Mouse (Mus musculus) myocyte (in vitro differentiated cells): ENCODE results near the gene Cacng8.

ENCODE experiments used
- CEBPB ChIP-seq: IDR thresholded peaks from 2 replicates; pipeline ENCODE4 v1.6.1; 2011; ENCODE audit warnings: mild to moderate bottlenecking, moderate library complexity; ENCODE audit not compliant: poor library complexity, insufficient read depth, severe bottlenecking
- E2F4 ChIP-seq: IDR thresholded peaks from one replicate; pipeline ENCODE4 v1.6.1; 2011; ENCODE audit warnings: mild to moderate bottlenecking, control low read depth, moderate library complexity; ENCODE audit not compliant: insufficient read depth
- MAX ChIP-seq: IDR thresholded peaks from one replicate; pipeline ENCODE4 v1.6.1; 2011; ENCODE audit warnings: low read depth, mild to moderate bottlenecking, control low read depth
- MYOD1 ChIP-seq, 3 experiments: IDR thresholded peaks; one replicate each; pipeline ENCODE4 v1.6.1; 2011; ENCODE audit warnings: control low read depth in 2 of 3, low read depth in 2 of 3, mild to moderate bottlenecking in 2 of 3, moderate library complexity in 1 of 3; ENCODE audit not compliant: insufficient read length in 2 of 3, control insufficient read depth in 1 of 3
- MYOG ChIP-seq, 3 experiments: IDR thresholded peaks; one replicate each; pipeline ENCODE4 v1.6.1; 2011; ENCODE audit warnings: control low read depth in 2 of 3, low read depth in 2 of 3, mild to moderate bottlenecking in 2 of 3; ENCODE audit not compliant: insufficient read length in 2 of 3, control insufficient read depth in 1 of 3, insufficient read depth in 1 of 3
- POLR2A ChIP-seq: IDR thresholded peaks from one replicate; pipeline ENCODE4 v1.6.1; 2011; ENCODE audit warnings: low read depth, mild to moderate bottlenecking, control low read depth, moderate library complexity; ENCODE audit not compliant: insufficient read length
- POLR2AphosphoS2 ChIP-seq: IDR thresholded peaks from one replicate; pipeline ENCODE4 v1.6.1; 2011; ENCODE audit warnings: low read depth, control low read depth; ENCODE audit not compliant: insufficient read length
- REST ChIP-seq: IDR thresholded peaks from one replicate; pipeline ENCODE4 v1.6.1; 2011; ENCODE audit warnings: mild to moderate bottlenecking, control low read depth, moderate library complexity; ENCODE audit not compliant: insufficient read depth, insufficient read length
- SRF ChIP-seq: IDR thresholded peaks from one replicate; pipeline ENCODE4 v1.6.1; 2011; ENCODE audit warnings: low read depth; ENCODE audit not compliant: control insufficient read depth, insufficient read length
- TCF12 ChIP-seq: IDR thresholded peaks from one replicate; pipeline ENCODE4 v1.6.1; 2011; ENCODE audit warnings: mild to moderate bottlenecking, control low read depth; ENCODE audit not compliant: poor library complexity, insufficient read depth, severe bottlenecking
- TCF3 ChIP-seq: IDR thresholded peaks from one replicate; pipeline ENCODE4 v1.6.1; 2011; ENCODE audit warnings: low read depth, control low read depth; ENCODE audit not compliant: insufficient read length
- USF1 ChIP-seq: IDR thresholded peaks from one replicate; pipeline ENCODE4 v1.6.1; 2011; ENCODE audit warnings: low read depth, mild to moderate bottlenecking, control low read depth, moderate library complexity

DNA sequence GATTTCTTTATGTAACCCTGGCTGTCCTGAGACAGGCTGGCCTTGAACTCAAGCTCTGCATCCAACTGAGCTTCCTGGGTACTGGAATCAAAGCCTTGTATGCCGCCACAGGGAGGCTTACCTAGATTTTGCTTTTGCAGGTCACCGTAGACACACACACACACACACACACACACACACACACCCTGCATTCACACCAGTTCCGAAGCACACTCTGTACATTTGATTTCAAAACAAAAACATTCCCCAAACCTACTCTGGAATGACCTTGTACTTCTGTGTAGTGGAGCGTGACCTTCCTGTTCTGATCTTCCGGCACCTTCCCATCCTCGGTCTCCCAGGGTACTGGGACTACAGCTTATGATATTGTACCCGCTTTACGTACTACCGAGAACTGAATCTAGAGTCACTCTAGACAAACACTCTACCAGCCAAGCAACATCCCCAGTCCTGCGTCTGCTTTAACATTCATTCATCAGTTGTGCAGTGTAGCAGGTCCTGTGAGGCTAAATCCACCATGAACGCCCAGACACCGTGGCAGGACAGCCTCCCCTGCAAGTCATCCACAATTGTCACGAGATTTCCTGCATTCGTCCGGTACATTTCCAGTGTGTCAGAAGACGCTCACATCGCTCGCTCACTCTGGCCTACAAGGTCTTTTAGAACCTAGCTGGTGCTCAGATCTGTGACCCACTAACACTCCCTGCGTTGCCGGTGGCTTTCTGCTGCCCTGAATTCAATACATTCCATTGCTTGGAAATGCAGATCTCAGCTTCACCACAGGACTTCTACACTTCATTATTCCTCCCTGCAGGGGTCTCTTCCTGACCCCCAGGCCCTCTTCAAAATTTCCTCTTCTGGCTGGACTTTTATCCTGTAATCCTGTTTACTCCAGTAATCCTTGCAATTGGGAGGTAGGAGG lies 42.9 kb upstream of the Cacng8 start:
- TF ChIP-seq POLR2A (no peak), CEBPB (no peak), REST (no peak), E2F4 (no peak), USF1 (no peak), TCF3 (no peak), SRF (no peak), POLR2AphosphoS2 (no peak), MAX (no peak), TCF12 (no peak), MYOD1 (IDR thresholded peaks at IDR 0.05; ENCODE audit: control insufficient read depth in 1 of 3, insufficient read length in 2 of 3, low read depth in 2 of 3) (no peak), MYOG (IDR thresholded peaks at IDR 0.05; ENCODE audit: control insufficient read depth in 1 of 3, insufficient read depth in 1 of 3, insufficient read length in 2 of 3, low read depth in 2 of 3) (no peak)
